Mouse (Mus musculus) erythroblast, embryonic 14.5 days (primary cell): ENCODE results near the gene Egflam. TPM values are rescaled to one million over a fixed set of nuclear protein-coding genes. Genes with fewer than 3 reads are reported as not detected.

ENCODE experiments used
- H3K27me3 ChIP-seq: 2 replicates; pipeline ENCODE4 v1.6.1; 2012; ENCODE audit warnings: inconsistent platforms; ENCODE audit not compliant: control insufficient read depth
- H3K36me3 ChIP-seq: 2 replicates; pipeline ENCODE4 v1.6.1; 2012; ENCODE audit warnings: mild to moderate bottlenecking, inconsistent platforms; ENCODE audit not compliant: control insufficient read depth
- H3K4me1 ChIP-seq: 2 replicates; pipeline ENCODE4 v1.6.1; 2012; ENCODE audit warnings: inconsistent platforms; ENCODE audit not compliant: control insufficient read depth
- H3K4me3 ChIP-seq: replicated peaks from 2 replicates; pipeline ENCODE3; 2012; ENCODE audit warnings: moderate library complexity, mild to moderate bottlenecking, inconsistent platforms
- H3K9me3 ChIP-seq: 2 replicates; pipeline ENCODE4 v1.6.1; 2012; ENCODE audit warnings: low read length, inconsistent platforms, mixed read lengths; ENCODE audit not compliant: control insufficient read depth
- GATA1 ChIP-seq: IDR thresholded peaks from 2 replicates; pipeline ENCODE4 v1.6.1; 2012; ENCODE audit warnings: low read length, inconsistent platforms, mixed read lengths
- TAL1 ChIP-seq: IDR thresholded peaks from 3 replicates; pipeline ENCODE4 v1.6.1; 2012; ENCODE audit warnings: low read length, inconsistent platforms, mixed read lengths
- polyA plus RNA-seq: library from polyadenylated mRNA; stranded (reverse); fragments of >175 nt; gene quantifications from 2 replicates; pipeline ENCODE4 v1.2.3, GENCODE M21; 2012

The Egflam gene
- polyA plus RNA-seq, 1 experiment = not detected

- H3K27me3 ChIP-seq = no peaks in the 10 kb centered on the region
- H3K9me3 ChIP-seq = no peaks in the 10 kb centered on the region
- H3K36me3 ChIP-seq = no peaks in the 10 kb centered on the region
- no peaks in the 10 kb centered on the region for H3K4me1 ChIP-seq
- no peak overlapping the region for H3K4me3 ChIP-seq
- no peak for TF ChIP-seq TAL1
- TF ChIP-seq GATA1 = no peak
Observed at GRCm38 (mm10) chr15:7207292-7207691, 190.9 kb downstream of the Egflam start.

GRCm38 (mm10) chr15:7206110-7206509 is 192.1 kb downstream of the Egflam start:
- Histone ChIP-seq H3K27me3 (no peaks in the 10 kb centered on the region), H3K36me3 (no peaks in the 10 kb centered on the region), H3K4me3 (no peak overlapping the region), H3K4me1 (no peaks in the 10 kb centered on the region), H3K9me3 (no peaks in the 10 kb centered on the region)
- TF ChIP-seq TAL1 = no peak
- TF ChIP-seq GATA1 = no peak

- no peaks in the 10 kb centered on the region for H3K9me3 ChIP-seq
- TF ChIP-seq TAL1 = no peak
- TF ChIP-seq GATA1 = no peak
- no peaks in the 10 kb centered on the region for H3K36me3 ChIP-seq
- H3K4me3 ChIP-seq = no peak overlapping the region
- H3K4me1 ChIP-seq = no peaks in the 10 kb centered on the region
- no peaks in the 10 kb centered on the region for H3K27me3 ChIP-seq
Observed at GRCm38 (mm10) chr15:7204917-7205316, 193.3 kb downstream of the Egflam start.

GRCm38 (mm10) chr15:7203606-7204330 is 194.4 kb downstream of the Egflam start:
- Histone ChIP-seq H3K27me3 (no peaks in the 10 kb centered on the region), H3K4me1 (no peaks in the 10 kb centered on the region), H3K4me3 (no peak overlapping the region), H3K9me3 (no peaks in the 10 kb centered on the region), H3K36me3 (no peaks in the 10 kb centered on the region)
- TF ChIP-seq GATA1 = no peak
- no peak for TF ChIP-seq TAL1

- Histone ChIP-seq H3K9me3 (no peaks in the 10 kb centered on the region), H3K4me3 (no peak overlapping the region), H3K36me3 (no peaks in the 10 kb centered on the region), H3K27me3 (no peaks in the 10 kb centered on the region), H3K4me1 (no peaks in the 10 kb centered on the region)
- TF ChIP-seq GATA1 (no peak), TAL1 (no peak)
Observed at GRCm38 (mm10) chr15:7202981-7203380, 195.2 kb downstream of the Egflam start.

- Histone ChIP-seq H3K4me3 (no peak overlapping the region), H3K36me3 (no peaks in the 10 kb centered on the region), H3K4me1 (no peaks in the 10 kb centered on the region), H3K27me3 (no peaks in the 10 kb centered on the region), H3K9me3 (no peaks in the 10 kb centered on the region)
- TF ChIP-seq GATA1 (no peak), TAL1 (no peak)
Observed at GRCm38 (mm10) chr15:7201421-7202380, 196.5 kb downstream of the Egflam start.

- H3K27me3 ChIP-seq = no peaks in the 10 kb centered on the region
- H3K4me3 ChIP-seq = no peak overlapping the region
- TF ChIP-seq TAL1 = no peak
- no peak for TF ChIP-seq GATA1
- H3K9me3 ChIP-seq = no peaks in the 10 kb centered on the region
- no peaks in the 10 kb centered on the region for H3K4me1 ChIP-seq
- H3K36me3 ChIP-seq = no peaks in the 10 kb centered on the region
Observed at GRCm38 (mm10) chr15:7200286-7200685, 197.9 kb downstream of the Egflam start.

GRCm38 (mm10) chr15:7198816-7199215 is 199.4 kb downstream of the Egflam start:
- H3K36me3 ChIP-seq = no peaks in the 10 kb centered on the region
- H3K4me1 ChIP-seq = no peaks in the 10 kb centered on the region
- H3K9me3 ChIP-seq = no peaks in the 10 kb centered on the region
- TF ChIP-seq GATA1 = no peak
- no peak for TF ChIP-seq TAL1
- no peak overlapping the region for H3K4me3 ChIP-seq
- no peaks in the 10 kb centered on the region for H3K27me3 ChIP-seq

- TF ChIP-seq GATA1 (no peak), TAL1 (no peak)
- no peaks in the 10 kb centered on the region for H3K27me3 ChIP-seq
- no peaks in the 10 kb centered on the region for H3K36me3 ChIP-seq
- H3K4me1 ChIP-seq = no peaks in the 10 kb centered on the region
- no peaks in the 10 kb centered on the region for H3K9me3 ChIP-seq
- H3K4me3 ChIP-seq = no peak overlapping the region
Observed at GRCm38 (mm10) chr15:7197652-7198445, 200.3 kb downstream of the Egflam start.
